Mouse (Mus musculus) cerebellum, adult 2 months (tissue): ENCODE data around the gene Itpr1.

Experiments
- CTCF ChIP-seq: fragments of 200-500 bp; IDR thresholded peaks from 2 replicates; pipeline ENCODE4 v1.5.1; 2011; ENCODE audit warnings: low read depth, mild to moderate bottlenecking, control low read depth, low read length, moderate library complexity, borderline replicate concordance; ENCODE audit not compliant: insufficient read depth
- POLR2A ChIP-seq: fragments of 200-500 bp; IDR thresholded peaks from 2 replicates; pipeline ENCODE4 v1.6.1; 2011; ENCODE audit warnings: low read length, control low read depth, borderline replicate concordance; ENCODE audit not compliant: insufficient read depth

- no peak for TF ChIP-seq CTCF
- no peak for TF ChIP-seq POLR2A
Observed at GRCm38 (mm10) chr6:108458182-108458571, 245.3 kb downstream of the Itpr1 start.
